Mouse (Mus musculus) cerebral cortex, adult 2 months (tissue): ENCODE data around the gene Nop58.

ENCODE experiments used
- WGBS: fragments of 180-500 bp; shearing (Covaris S2); methylation state at CpG from one replicate; pipeline ENCODE4 v1.1.7; 2018; 5-methylcytosine and 5-hydroxymethylcytosine counted together

Gene Nop58

GRCm38 (mm10) chr1:59719900-59720299 is 35.1 kb downstream of the Nop58 start:
- WGBS, result 34% methylated on average over 4 of the region's 4 CpGs

GRCm38 (mm10) chr1:59725661-59726060 is 40.9 kb downstream of the Nop58 start:
- WGBS, result 47% methylated on average over 4 of the region's 4 CpGs

DNA sequence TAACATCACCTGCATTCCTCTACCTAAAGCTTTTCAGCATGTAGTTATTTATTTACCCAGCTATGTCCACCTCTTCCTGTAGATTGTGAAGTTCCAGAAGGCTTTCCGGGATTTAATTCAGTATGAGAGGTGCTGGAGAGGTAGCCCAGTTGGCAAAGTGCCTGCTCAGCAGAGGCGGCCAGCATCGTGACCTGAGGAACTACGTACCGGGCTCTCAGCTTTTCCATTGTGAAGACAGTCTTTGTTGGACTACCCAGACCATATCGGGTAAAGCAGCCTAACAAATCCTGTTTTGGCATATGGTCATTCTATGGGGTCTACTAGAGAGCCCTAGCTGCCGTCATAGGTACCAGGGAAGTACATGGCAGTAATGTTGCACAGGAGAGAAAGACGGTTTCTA is 45.3 kb downstream of the Nop58 start:
- 44% methylated on average over 8 of the region's 8 CpGs for WGBS

- 56% methylated on average over 4 of the region's 4 CpGs for WGBS
Observed at GRCm38 (mm10) chr1:59730737-59731136, 46.0 kb downstream of the Nop58 start.

DNA sequence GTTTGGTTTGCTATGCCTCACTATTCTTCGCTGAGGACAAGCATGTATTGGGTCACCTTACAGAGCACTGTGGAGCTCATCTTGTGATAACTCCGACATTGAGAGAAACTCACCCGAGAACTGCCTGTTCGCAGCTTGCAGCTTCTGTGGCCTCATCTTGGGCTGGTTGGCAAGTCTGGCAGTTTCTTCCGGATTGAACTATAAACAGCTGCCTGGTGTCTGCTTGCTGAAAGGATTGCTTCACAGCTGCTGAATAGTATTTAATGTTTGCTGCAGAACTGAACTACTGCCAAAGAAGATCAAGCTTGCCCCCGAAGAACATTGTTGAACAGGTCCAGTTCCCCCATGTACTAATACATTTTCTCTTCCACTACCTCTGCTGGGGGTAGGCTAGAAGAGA is 49.3 kb downstream of the Nop58 start:
- WGBS, result 36% methylated on average over 6 of the region's 6 CpGs

DNA sequence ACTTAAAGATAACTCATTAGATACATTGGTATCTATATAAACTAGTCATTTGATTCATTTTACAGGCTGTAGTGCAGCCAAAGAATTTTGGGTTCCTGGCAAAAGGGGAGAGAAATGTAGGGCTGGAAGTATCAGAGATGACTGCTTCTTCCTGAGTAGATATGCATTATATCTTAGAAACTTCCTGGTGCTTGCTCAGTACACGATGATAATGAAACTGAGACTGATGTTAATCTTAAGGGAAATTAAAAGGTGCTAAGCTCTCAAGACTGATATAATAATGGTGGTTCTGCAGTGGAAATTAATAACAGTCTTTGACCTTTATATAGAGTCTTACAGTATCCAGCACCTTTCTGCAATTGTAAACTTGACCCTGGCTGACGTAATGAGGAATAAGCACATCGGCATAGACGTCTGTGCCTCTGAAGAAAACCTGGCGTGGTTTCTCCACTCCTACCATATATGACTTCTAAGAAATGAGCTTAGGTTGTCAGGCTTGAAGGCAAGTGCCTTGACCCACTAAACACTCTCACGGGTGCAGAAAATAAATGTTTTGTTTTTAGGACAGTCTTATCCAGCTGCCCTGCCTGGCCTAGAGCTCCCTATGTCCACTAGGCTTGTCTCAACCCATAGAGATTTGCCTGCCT is 54.1 kb downstream of the Nop58 start:
- WGBS, result 83% methylated on average over 6 of the region's 6 CpGs

DNA sequence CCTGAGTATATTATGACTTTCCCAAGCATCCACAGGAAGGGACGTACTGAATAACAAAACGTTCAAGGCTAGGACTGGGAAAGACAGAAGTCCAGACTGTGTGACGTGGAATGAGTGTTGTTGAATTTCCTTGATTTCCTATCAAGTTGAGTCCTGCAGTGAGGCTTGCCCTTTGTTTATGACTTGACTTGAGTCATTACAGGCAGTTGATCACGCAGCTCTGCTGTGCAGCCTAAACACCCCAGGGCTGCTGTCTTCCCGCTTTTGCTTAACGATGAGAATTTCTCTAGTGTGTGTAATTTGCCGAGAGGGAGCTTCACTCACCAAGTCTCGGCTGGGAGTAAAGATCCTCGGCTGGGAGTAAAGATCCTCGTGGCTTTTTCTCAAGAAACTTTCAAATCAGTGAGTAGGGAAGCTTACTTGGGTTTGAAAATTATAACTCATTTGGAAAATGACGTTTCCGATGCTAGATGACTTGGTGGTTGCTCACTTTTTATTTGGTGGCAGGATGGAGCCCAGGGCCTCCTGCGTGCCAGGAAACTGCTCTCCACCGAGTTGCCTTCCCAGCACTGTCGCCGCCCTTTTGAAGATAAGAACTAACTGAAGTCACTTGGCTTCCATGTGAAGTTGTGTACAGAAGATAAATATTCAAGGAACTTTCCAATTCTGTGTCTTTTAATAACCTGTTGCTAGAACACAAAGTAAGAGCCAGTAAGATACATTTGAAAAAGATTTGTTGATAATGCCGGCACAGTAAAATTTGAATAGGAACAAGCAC is 55.0 kb downstream of the Nop58 start:
- WGBS, result 72% methylated on average over 17 of the region's 17 CpGs

GRCm38 (mm10) chr1:59749047-59749446 is 64.3 kb downstream of the Nop58 start:
- 74% methylated on average over 2 of the region's 2 CpGs for WGBS

DNA sequence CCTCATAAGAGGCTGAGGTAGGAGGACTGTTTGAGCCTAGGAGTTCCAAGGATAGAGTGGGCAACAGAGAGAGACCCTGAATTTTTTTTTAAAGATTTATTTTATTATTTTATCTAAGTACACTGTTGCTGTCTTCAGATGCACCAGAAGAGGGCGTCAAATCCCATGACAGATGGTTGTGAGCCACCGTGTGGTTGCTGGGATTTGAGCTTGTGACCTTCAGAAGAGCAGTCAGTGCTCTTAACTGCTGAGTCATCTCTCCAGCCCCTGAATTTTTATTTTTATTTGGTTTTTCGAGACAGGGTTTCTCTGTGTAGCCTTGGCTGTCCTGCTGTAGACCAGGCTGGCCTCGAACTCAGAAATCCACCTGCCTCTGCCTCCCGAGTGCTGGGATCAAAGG is 65.0 kb downstream of the Nop58 start:
- WGBS, result 70% methylated on average over 5 of the region's 5 CpGs

- WGBS, result 54% methylated on average over 1 of the region's 1 CpGs
Observed at GRCm38 (mm10) chr1:59755298-59755697, 70.5 kb downstream of the Nop58 start.

DNA sequence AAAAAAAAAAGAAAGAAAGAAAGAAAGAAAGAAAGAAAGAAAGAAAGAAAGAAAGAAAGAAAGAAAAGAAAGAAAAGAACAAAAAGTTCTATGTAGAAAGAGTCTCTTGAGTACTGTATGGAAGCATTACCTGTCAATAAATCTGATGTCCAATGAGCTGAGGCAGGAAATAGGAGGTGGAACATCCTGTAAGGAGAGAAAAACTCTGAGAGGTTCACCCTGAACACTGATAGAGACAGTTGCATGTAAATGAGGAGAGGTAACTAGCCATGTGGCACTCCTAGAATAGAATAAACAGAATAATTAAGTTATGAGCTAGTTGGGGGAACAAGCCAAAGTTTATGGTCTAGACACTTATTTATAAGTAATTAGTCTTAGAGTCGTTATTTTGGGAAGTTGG is 73.6 kb downstream of the Nop58 start:
- 88% methylated on average over 1 of the region's 1 CpGs for WGBS

- WGBS, result 6% methylated on average over 10 of the region's 10 CpGs
Observed at GRCm38 (mm10) chr1:59762208-59762607, 77.4 kb downstream of the Nop58 start.

DNA sequence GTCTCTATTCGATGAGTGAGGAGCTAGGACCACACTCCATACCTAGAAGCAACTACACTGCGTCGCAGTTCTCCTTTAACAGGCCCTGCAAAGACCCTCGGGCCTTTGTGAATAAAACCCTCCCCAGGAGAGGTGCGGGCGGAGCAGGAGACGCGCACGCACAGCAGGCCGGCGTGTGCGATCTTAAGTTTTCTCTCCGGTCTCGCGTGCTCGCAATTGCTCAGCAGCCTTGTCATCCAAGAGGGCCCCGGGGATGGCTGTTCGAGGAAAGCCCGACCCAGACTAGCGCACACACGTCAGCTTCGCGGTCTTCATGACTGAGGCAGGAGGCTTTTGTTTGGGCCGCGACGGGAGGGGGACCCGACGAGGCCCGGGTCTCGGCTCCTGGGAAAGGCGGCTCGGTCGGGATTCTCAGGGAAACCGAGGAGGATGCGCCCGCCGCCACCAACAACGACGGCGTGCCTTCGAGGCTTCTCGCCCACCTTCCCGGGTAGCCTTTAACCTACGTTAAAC is 77.9 kb downstream of the Nop58 start:
- WGBS, result under 1% methylated on average over 44 of the region's 44 CpGs

DNA sequence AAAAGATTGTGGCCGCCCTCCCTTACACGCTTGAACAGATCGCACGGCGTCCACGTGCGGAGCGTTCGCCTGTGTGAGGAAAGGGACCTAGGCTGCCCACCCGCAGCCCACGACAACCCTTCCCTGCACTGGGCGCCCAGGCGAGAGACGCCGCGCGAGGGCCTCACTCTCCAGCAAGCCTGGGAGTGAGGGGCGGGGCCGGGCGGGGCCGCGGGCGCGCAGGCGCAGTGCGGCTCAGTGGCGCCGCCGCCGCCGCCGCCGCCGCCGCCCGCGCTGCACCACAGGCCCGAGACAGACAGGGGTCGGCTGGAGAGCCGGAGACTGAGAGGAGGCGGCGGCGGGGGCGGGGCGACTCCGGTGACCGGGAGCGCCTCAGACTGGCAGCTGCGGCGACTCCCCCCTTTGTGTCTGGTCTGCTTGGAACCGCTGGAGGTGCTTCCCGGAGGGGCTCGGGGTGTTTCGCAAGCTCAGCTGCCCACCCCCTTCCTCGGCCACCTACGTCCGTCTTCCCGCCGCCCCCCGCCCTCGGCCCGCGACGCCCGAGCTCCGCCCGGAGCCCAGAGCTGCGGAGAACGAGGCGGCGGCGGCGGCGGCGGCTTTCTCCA is 78.5 kb downstream of the Nop58 start, which contains the start of gene Bmpr2:
Bmpr2 (plus strand) TSS at position 237 of the 605 bp plus-strand sequence.
- WGBS, result under 1% methylated on average over 75 of the region's 75 CpGs

GRCm38 (mm10) chr1:59763781-59764251 is 79.0 kb downstream of the Nop58 start:
- 2% methylated on average over 54 of the region's 55 CpGs for WGBS

- under 1% methylated on average over 27 of the region's 27 CpGs for WGBS
Observed at GRCm38 (mm10) chr1:59764407-59764971, 79.7 kb downstream of the Nop58 start.

GRCm38 (mm10) chr1:59765279-59765678 is 80.5 kb downstream of the Nop58 start:
- 2% methylated on average over 4 of the region's 4 CpGs for WGBS
